Mouse (Mus musculus): Measurements from ENCODE around the gene Pbx3. TPM values are rescaled to one million over a fixed set of nuclear protein-coding genes. Genes with fewer than 3 reads are reported as not detected.

The Pbx3 gene
- 35.3 and 35.7 TPM in 2 replicates for polyA plus RNA-seq (2014; fragmentation: Nextera tagmentation; extraction: Ambion mirVana)

GRCm38 (mm10) chr2:34372305-34373301 lies at the start of gene Pbx3:
Pbx3 (minus strand) TSS chr2:34373142.
- Histone ChIP-seq H3K4me1 (ENCODE audit: control insufficient read depth, insufficient read depth, low read length) (peaks cover 15% of the 10 kb centered on the region), H3K36me3 (ENCODE audit: control insufficient read depth, insufficient read depth, low read length) (no peaks in the 10 kb centered on the region), H3K4me2 (replicated peaks; ENCODE audit: low read depth, low read length) (peak within 1 kb of the TSS; percentile 85), H3K9ac (replicated peaks; ENCODE audit: low read depth, low read length) (peak within 1 kb of the TSS; percentile 80), H3K4me3 (ENCODE audit: low read depth, low read length) (peak within 1 kb of the TSS; percentile 86), H3K27me3 (ENCODE audit: control insufficient read depth, insufficient read depth, low read length) (no peaks in the 10 kb centered on the region), H3K9me3 (ENCODE audit: control insufficient read depth, low read depth, low read length) (no peaks in the 10 kb centered on the region), H3K27ac (ENCODE audit: low read length) (peak within 1 kb of the TSS; percentile 97)
- peak; percentile 94 for ATAC-seq (ENCODE audit: insufficient number of reproducible peaks, insufficient read depth, low FRiP score, low read depth)
- under 1% methylated on average over 74 of the region's 102 CpGs for WGBS

- no peaks in the 10 kb centered on the region for H3K27me3 ChIP-seq (ENCODE audit: control insufficient read depth, insufficient read depth, low read length)
- WGBS: 59% methylated on average over 1 of the region's 1 CpGs
- H3K27ac ChIP-seq (ENCODE audit: low read length): no peak overlapping the region
- no peaks in the 10 kb centered on the region for H3K9me3 ChIP-seq (ENCODE audit: control insufficient read depth, low read depth, low read length)
- no peaks in the 10 kb centered on the region for H3K36me3 ChIP-seq (ENCODE audit: control insufficient read depth, insufficient read depth, low read length)
- no peak overlapping the region for H3K4me3 ChIP-seq (ENCODE audit: low read depth, low read length)
- ATAC-seq (ENCODE audit: insufficient number of reproducible peaks, insufficient read depth, low FRiP score, low read depth): no peak
- H3K4me1 ChIP-seq (ENCODE audit: control insufficient read depth, insufficient read depth, low read length): no peaks in the 10 kb centered on the region
- no peak overlapping the region for H3K4me2 ChIP-seq (replicated peaks; ENCODE audit: low read depth, low read length)
- H3K9ac ChIP-seq (replicated peaks; ENCODE audit: low read depth, low read length): no peak overlapping the region
Observed at GRCm38 (mm10) chr2:34420256-34420655, 47.3 kb upstream of the Pbx3 start.

- Histone ChIP-seq H3K36me3 (ENCODE audit: control insufficient read depth, insufficient read depth, low read length) (no peaks in the 10 kb centered on the region), H3K9ac (replicated peaks; ENCODE audit: low read depth, low read length) (no peak overlapping the region), H3K4me1 (ENCODE audit: control insufficient read depth, insufficient read depth, low read length) (peaks cover 5% of the 10 kb centered on the region), H3K27me3 (ENCODE audit: control insufficient read depth, insufficient read depth, low read length) (no peaks in the 10 kb centered on the region), H3K9me3 (ENCODE audit: control insufficient read depth, low read depth, low read length) (no peaks in the 10 kb centered on the region), H3K4me2 (replicated peaks; ENCODE audit: low read depth, low read length) (no peak overlapping the region), H3K27ac (ENCODE audit: low read length) (no peak overlapping the region), H3K4me3 (ENCODE audit: low read depth, low read length) (no peak overlapping the region)
- no peak for ATAC-seq (ENCODE audit: insufficient number of reproducible peaks, insufficient read depth, low FRiP score, low read depth)
- 69% methylated on average over 5 of the region's 5 CpGs for WGBS
Observed at GRCm38 (mm10) chr2:34409741-34410340, 36.9 kb upstream of the Pbx3 start.

GRCm38 (mm10) chr2:34408341-34408740 lies 35.4 kb upstream of the Pbx3 start:
- H3K9me3 ChIP-seq (ENCODE audit: control insufficient read depth, low read depth, low read length): no peaks in the 10 kb centered on the region
- WGBS: 95% methylated on average over 10 of the region's 10 CpGs
- no peak overlapping the region for H3K27ac ChIP-seq (ENCODE audit: low read length)
- no peak overlapping the region for H3K9ac ChIP-seq (replicated peaks; ENCODE audit: low read depth, low read length)
- peaks cover 5% of the 10 kb centered on the region for H3K4me1 ChIP-seq (ENCODE audit: control insufficient read depth, insufficient read depth, low read length)
- no peak overlapping the region for H3K4me2 ChIP-seq (replicated peaks; ENCODE audit: low read depth, low read length)
- no peak for ATAC-seq (ENCODE audit: insufficient number of reproducible peaks, insufficient read depth, low FRiP score, low read depth)
- no peaks in the 10 kb centered on the region for H3K36me3 ChIP-seq (ENCODE audit: control insufficient read depth, insufficient read depth, low read length)
- no peak overlapping the region for H3K4me3 ChIP-seq (ENCODE audit: low read depth, low read length)
- H3K27me3 ChIP-seq (ENCODE audit: control insufficient read depth, insufficient read depth, low read length): no peaks in the 10 kb centered on the region

- no peak for ATAC-seq (ENCODE audit: insufficient number of reproducible peaks, insufficient read depth, low FRiP score, low read depth)
- no peaks in the 10 kb centered on the region for H3K9me3 ChIP-seq (ENCODE audit: control insufficient read depth, low read depth, low read length)
- H3K9ac ChIP-seq (replicated peaks; ENCODE audit: low read depth, low read length): no peak overlapping the region
- peaks cover 5% of the 10 kb centered on the region for H3K4me1 ChIP-seq (ENCODE audit: control insufficient read depth, insufficient read depth, low read length)
- peak overlapping the region; percentile 69 for H3K4me2 ChIP-seq (replicated peaks; ENCODE audit: low read depth, low read length)
- WGBS: 45% methylated on average over 7 of the region's 7 CpGs
- H3K27me3 ChIP-seq (ENCODE audit: control insufficient read depth, insufficient read depth, low read length): no peaks in the 10 kb centered on the region
- no peak overlapping the region for H3K27ac ChIP-seq (ENCODE audit: low read length)
- no peaks in the 10 kb centered on the region for H3K36me3 ChIP-seq (ENCODE audit: control insufficient read depth, insufficient read depth, low read length)
- H3K4me3 ChIP-seq (ENCODE audit: low read depth, low read length): peak overlapping the region; percentile 85
Observed at GRCm38 (mm10) chr2:34407596-34407995, 34.7 kb upstream of the Pbx3 start.

GRCm38 (mm10) chr2:34406601-34407464 lies 33.9 kb upstream of the Pbx3 start, which contains the start of gene Mapkap1:
Mapkap1 (plus strand) TSS chr2:34406771.
- under 1% methylated on average over 65 of the region's 68 CpGs for WGBS
- Histone ChIP-seq H3K27ac (ENCODE audit: low read length) (peak within 1 kb of the TSS; percentile 36; the same call in 1 of the 2 replicates), H3K4me2 (replicated peaks; ENCODE audit: low read depth, low read length) (peak within 1 kb of the TSS; percentile 69), H3K36me3 (ENCODE audit: control insufficient read depth, insufficient read depth, low read length) (no peaks in the 10 kb centered on the region), H3K27me3 (ENCODE audit: control insufficient read depth, insufficient read depth, low read length) (no peaks in the 10 kb centered on the region), H3K4me1 (ENCODE audit: control insufficient read depth, insufficient read depth, low read length) (peaks cover 5% of the 10 kb centered on the region), H3K9me3 (ENCODE audit: control insufficient read depth, low read depth, low read length) (no peaks in the 10 kb centered on the region), H3K4me3 (ENCODE audit: low read depth, low read length) (peak within 1 kb of the TSS; percentile 85), H3K9ac (replicated peaks; ENCODE audit: low read depth, low read length) (peak within 1 kb of the TSS; percentile 83)
- peak; percentile 98 for ATAC-seq (ENCODE audit: insufficient number of reproducible peaks, insufficient read depth, low FRiP score, low read depth)

GRCm38 (mm10) chr2:34399535-34399934 lies 26.6 kb upstream of the Pbx3 start:
- no peaks in the 10 kb centered on the region for H3K36me3 ChIP-seq (ENCODE audit: control insufficient read depth, insufficient read depth, low read length)
- no peak for ATAC-seq (ENCODE audit: insufficient number of reproducible peaks, insufficient read depth, low FRiP score, low read depth)
- 66% methylated on average over 4 of the region's 4 CpGs for WGBS
- no peak overlapping the region for H3K27ac ChIP-seq (ENCODE audit: low read length)
- no peaks in the 10 kb centered on the region for H3K9me3 ChIP-seq (ENCODE audit: control insufficient read depth, low read depth, low read length)
- no peaks in the 10 kb centered on the region for H3K27me3 ChIP-seq (ENCODE audit: control insufficient read depth, insufficient read depth, low read length)
- H3K4me2 ChIP-seq (replicated peaks; ENCODE audit: low read depth, low read length): no peak overlapping the region
- no peak overlapping the region for H3K4me3 ChIP-seq (ENCODE audit: low read depth, low read length)
- H3K4me1 ChIP-seq (ENCODE audit: control insufficient read depth, insufficient read depth, low read length): no peaks in the 10 kb centered on the region
- no peak overlapping the region for H3K9ac ChIP-seq (replicated peaks; ENCODE audit: low read depth, low read length)

GRCm38 (mm10) chr2:34378930-34379329 lies 6.0 kb upstream of the Pbx3 start:
- H3K9me3 ChIP-seq (ENCODE audit: control insufficient read depth, low read depth, low read length): no peaks in the 10 kb centered on the region
- no peaks in the 10 kb centered on the region for H3K27me3 ChIP-seq (ENCODE audit: control insufficient read depth, insufficient read depth, low read length)
- H3K36me3 ChIP-seq (ENCODE audit: control insufficient read depth, insufficient read depth, low read length): no peaks in the 10 kb centered on the region
- no peak overlapping the region for H3K4me3 ChIP-seq (ENCODE audit: low read depth, low read length)
- H3K4me2 ChIP-seq (replicated peaks; ENCODE audit: low read depth, low read length): no peak overlapping the region
- no peak overlapping the region for H3K9ac ChIP-seq (replicated peaks; ENCODE audit: low read depth, low read length)
- ATAC-seq (ENCODE audit: insufficient number of reproducible peaks, insufficient read depth, low FRiP score, low read depth): no peak
- no peaks in the 10 kb centered on the region for H3K4me1 ChIP-seq (ENCODE audit: control insufficient read depth, insufficient read depth, low read length)
- H3K27ac ChIP-seq (ENCODE audit: low read length): no peak overlapping the region
- WGBS: 88% methylated on average over 2 of the region's 2 CpGs

All from stomach, embryonic 14.5 days (tissue).